Mouse (Mus musculus) liver, postnatal 0 days (tissue): Measurements from ENCODE around the gene Ift43.

ENCODE experiments used
- CTCF ChIP-seq: sonication (generic); IDR thresholded peaks from 2 replicates; pipeline ENCODE4 v1.5.1; 2016; ENCODE audit warnings: antibody characterized with exemption, low read depth
- EP300 ChIP-seq: IDR thresholded peaks from 2 replicates; pipeline ENCODE4 v1.6.1; 2016; ENCODE audit warnings: antibody characterized with exemption, low read depth, mild to moderate bottlenecking

DNA sequence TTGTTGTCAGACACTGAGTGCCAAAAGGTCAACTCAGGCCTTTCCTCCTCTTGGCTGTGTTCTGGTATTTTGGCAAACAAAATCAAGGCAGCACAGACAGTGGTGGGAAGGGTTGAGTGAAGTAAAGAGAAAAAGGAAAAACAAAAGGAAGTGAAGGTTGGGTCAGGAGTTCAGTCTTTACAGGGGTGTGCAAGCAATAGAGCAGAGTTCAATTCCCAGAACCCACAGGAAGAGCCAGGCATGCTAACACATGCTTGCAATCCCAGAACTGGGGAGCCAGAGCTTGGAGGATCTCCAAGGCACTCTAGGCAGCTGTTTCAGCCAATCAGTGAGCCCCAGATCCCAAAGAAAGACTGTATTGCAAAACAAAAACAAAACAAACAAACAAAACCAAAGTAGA is 17.5 kb upstream of the Ift43 start:
- TF ChIP-seq EP300, result no peak
- TF ChIP-seq CTCF, result no peak
